Mouse (Mus musculus) right cerebral cortex, postnatal 4 days (tissue): ENCODE results near the gene Pnma5.

Source experiments
- DNase-seq: peaks from one replicate; pipeline ENCODE4 v3.0.0-alpha.2; 2022

Gene Pnma5

DNA sequence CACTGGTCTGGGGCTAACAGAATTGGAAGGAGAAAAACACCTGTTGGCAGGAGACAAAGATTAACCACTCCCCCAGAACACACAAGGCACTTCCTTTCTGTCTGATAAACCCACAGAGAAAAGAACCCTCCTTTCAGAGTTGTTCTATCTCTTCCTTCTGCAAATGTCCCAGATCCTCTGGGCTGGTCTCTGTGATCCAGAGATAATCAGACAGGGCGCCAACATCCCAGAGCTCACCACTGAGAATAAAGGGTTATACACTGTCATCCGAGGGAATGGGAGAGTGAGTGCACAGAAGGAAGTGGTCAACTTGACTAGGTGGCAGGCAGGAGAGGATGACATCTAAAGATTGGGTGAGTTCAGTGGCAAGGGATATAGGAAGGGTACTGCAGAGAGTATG, 51.3 kb downstream of the Pnma5 start:
- no peak for DNase-seq
